Mouse (Mus musculus) regulatory T cell (primary cell): ENCODE measurements at regions not wholly inside any gene's neighbourhood (a gene's known extent, or its start where the extent isn't known, plus 50 kb on each side); places are given as distances from the start of the nearest gene placed in this dataset.

Experiments
- in situ Hi-C: fragments of 300-600 bp; cut with MboI, MseI; formaldehyde crosslinking; loops from one replicate; pipeline ENCODE4 v1.15.1; 2025; ENCODE audit warnings: high pct_unique_total_duplicates

DNA sequence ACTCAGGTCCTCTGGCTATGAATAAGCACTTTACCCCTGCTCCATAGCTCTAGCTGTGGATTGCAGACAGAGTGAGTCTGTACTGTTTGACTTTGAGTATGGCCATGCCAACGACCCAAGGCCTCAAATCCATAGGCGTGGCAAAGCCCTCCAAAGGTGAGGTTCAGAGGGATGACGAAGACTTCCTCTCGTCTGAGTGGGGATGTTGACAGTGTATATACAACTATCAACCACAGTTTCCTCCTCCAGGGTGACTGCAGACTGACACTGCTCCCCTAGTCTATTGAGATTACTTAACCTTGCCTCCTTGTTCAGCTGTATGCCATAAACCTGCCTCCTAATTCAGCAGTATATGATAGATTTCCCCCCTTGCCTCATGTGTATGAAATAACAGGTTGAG, 80.7 kb upstream of the Tle4 start:
- in situ Hi-C loops: no loop called here

GRCm38 (mm10) chr19:14676929-14677328, 79.1 kb upstream of the Tle4 start:
- in situ Hi-C loops: no loop called here

GRCm38 (mm10) chr19:14670821-14671104, 72.9 kb upstream of the Tle4 start:
- in situ Hi-C loops: loop anchor here (5.0 kb wide), 1 partner anchor 48 kb away; no protein-coding TSS in a partner anchor

DNA sequence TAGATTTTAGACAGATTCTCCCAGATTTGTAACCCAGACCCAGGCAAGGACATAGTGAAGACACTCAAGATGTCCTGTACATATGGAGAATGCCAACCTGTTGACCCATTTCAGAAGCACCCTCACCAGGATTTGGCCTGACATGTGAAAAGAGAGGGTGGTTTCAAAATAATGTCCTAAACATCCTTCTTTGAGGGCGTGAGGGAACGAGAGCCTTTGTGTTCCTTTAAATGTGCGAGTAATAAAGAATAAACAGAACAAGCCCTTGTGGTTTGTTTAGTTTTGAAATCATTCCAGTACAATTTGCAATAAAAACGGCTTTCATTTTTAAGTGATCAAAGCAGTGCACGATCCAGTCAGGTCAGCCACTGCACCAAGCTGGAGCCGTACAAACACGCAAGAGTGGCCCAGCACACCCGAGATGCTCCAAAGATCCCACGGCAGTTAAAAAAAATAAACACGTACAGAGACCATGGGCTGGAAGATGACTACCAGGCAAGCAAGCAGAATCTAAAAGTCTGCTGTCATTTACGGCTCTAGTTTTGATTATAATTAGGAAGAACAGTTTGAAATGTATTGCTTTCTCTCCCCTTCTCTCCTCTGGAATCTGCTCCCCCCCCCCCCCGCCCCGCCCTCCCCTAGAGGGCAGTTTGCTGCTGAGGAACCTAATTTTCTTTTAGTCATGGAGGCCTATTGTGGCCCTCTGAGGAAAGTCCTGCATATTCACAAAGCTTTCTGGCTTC, 72.4 kb upstream of the Tle4 start:
- in situ Hi-C loops: loop anchor here (5.0 kb wide), 1 partner anchor 48 kb away; no protein-coding TSS in a partner anchor

DNA sequence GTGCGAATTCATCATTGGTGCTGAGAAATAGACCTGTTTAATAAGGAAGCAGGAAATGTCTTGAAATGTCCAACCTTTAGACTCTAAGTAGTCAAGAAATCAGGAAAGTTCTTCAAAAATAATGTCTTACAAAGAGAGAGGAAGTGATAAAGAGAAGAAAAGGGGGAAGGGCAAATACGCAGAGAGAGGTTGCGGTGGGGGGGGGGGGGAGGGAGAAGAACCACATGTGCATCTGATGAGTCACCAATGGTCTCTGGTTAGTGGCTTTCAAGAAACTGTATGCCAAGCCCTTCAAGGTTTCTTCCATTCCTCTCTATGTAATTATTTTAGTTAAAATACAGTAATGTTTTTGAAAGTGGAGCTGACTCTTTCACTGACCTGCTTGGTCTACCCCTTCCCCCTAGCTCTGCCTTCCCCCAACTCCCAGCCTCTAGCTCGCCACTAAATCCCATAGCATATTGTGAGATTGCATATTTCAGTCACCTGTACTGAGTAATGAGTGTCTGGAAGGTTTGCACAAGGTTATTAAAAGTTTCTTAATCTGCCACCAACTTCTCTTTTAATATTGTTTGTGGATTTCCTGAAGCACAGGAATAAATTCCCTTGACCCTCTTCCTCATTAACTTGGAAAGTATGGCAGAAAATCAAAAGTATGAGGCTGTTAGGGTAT, 70.8 kb upstream of the Tle4 start:
- in situ Hi-C loops: no loop called here

- in situ Hi-C loops: no loop called here
Observed at GRCm38 (mm10) chr19:14664682-14665417, 67.0 kb upstream of the Tle4 start.

- in situ Hi-C loops: no loop called here
Observed at GRCm38 (mm10) chr19:14664096-14664586, 66.3 kb upstream of the Tle4 start.

DNA sequence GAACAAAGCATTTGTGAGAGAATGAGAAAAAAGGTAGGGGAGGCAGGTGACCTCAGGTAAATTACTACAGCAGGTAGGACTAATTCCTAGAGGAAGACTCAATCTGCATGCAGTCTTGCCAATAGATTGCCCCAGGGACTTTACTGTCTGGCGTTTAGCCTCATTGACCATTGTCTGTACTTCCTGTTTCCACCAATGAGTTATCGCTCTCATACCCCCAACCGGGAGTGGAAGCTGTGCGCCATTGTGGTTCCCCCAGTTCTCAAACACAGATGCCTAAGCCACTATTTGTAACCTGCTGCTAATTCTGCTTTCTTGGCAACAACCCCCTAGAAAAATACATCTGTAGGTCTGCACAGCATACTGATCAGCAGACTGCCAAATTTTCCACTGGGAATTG, 65.5 kb upstream of the Tle4 start:
- in situ Hi-C loops: no loop called here

DNA sequence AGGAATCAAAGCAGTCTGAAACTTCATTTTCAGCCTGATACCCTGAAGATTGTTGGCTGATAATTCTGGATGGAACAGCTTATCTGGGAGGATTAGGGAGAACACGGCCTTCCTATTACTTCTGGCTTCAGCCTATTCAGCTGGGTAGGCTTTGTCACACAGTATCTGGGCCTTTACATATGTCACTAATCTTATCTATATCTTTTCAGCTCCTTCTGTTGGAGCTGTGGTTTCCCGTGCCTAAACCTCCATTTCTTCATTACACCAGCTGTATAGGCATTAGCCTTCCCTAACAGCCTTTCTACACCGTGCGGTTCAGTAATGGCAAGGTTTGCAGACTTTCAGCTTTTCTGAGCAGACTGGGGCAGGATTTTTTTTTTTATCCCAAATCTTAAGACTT, 61.9 kb upstream of the Tle4 start:
- in situ Hi-C loops: no loop called here

DNA sequence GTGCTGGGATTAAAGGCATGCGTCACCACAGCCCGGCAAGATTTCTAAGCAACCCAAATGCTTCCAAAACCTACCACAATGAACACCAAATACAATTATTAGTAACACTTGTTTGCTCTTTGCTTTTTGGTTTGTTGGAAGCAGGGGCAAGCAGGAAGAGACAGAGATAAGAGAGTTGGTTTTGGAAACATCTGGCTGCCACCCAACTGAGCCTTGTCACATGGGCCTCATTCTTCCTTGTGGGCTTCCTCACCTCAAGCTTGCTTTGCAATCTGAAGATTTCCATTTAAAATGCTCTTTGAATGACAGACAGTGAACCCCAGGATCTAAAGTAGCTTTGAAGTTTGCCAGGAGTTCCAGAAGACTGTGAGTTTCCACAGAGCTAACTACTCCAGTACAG, 60.6 kb upstream of the Tle4 start:
- in situ Hi-C loops: no loop called here

DNA sequence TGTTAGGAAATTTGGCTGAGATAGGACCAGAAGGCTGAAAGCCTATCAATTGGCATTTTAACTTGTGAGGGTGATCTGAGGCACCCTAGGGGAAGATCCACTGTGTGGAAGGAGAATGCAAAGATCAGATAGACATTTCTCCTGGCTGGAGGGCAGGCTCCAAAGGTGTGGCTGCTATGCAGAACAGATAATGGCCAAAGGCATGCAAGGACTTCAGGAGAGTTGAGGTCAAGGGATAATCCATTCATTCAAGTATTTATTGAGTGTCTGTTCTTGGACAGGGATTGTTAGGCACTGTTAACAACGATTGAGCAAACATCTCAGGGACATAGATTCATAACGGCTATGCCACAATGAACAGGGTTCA, 58.2 kb upstream of the Tle4 start:
- in situ Hi-C loops: no loop called here

DNA sequence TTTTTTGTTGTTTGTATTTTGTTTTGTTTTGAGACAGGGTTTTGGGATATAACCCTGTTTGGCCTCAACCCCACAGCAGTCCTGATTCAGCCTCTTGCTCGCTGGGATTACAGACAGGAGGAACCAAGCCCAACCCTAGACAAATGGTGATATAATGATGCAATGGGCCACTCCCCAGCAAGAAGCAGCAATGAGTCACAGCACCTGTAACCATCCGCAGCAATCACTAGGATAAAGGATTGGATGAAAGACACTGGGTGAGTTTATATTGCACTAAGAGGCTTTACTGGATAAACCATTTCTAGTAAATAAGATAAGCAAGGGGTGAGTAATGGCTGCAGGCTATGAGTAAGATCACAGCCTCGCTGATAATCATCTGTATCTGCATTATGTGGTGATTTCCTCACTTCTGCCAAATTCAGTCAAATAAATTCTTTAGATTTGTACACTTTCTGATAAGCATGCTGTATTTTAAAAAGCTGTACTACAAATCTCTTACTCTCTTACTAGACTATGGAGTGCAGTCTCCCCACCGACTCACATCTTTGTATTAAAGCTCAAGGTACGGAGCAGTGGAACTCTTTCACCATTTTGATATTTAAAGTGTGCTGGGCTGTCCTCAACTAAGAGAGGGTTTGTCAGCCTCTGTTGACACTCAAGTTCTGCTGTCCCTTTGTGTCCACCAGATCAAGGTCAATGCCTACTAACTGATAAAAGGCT, 57.6 kb upstream of the Tle4 start:
- in situ Hi-C loops: no loop called here
